In the genomic region with DNA sequence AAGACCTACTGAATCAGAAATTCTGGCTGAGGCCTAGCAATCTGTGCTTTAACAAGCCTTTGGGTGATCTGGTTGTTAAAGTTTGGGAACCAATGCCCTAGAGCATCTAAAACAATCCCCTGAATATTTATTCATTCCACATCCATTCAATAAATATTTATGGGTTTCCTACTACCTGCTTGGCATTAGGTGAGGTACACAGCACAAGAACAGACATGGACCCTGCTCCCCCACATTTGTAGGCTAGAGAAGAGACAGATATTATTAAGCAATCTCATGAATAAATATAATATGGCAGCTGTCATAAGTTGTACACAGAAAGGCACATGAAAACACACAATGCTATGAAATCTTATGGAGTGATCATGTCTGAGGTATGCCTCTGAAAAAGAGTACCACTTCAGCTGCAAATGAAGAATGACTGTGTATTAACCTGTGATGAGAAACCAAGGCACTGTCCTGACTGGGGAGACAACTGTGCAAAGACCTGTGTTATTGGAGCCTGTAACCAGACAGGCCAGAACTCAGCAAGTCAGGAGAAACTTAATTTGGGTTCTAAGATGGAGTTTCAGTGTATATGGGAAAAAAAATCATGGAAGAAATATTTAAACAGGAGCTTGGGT, we compare ENCODE assay signal across 18 mouse cellular contexts. TPM values are rescaled to one million over a fixed set of nuclear protein-coding genes. Genes with fewer than 3 reads are reported as not detected.
DNase-seq lines count a peak whose midpoint lies in the region; ATAC-seq and TF ChIP-seq lines count a peak whose summit lies in the region.
"Had no signal": no experiment of that assay in that cellular context is flagged by ENCODE, and none has a peak within 500 bp of the region (broad histone marks: within the 10 kb centered on the region; RNA-seq: fewer than 3 reads in every experiment).

No protein-coding gene starts in this region.

- H3K4me2 ChIP-seq in midbrain, embryonic 14.5 days (ENCODE audit: low read length): no peak overlapping the region
- H3K4me2 ChIP-seq in midbrain, embryonic 13.5 days (replicated peaks): no peak overlapping the region
- no peak overlapping the region for H3K4me2 ChIP-seq in midbrain, embryonic 16.5 days (ENCODE audit: low read length)
- H3K4me2 ChIP-seq in midbrain, postnatal 0 days (ENCODE audit: low read depth, low read length, poor library complexity, severe bottlenecking): no peak overlapping the region
- H3K4me2 ChIP-seq: embryonic facial prominence, embryonic 12.5 days; forebrain, embryonic 13.5 days; forebrain, embryonic 15.5 days had no signal

- no peaks in the 10 kb centered on the region for H3K9me3 ChIP-seq in midbrain, embryonic 14.5 days (ENCODE audit: control insufficient read depth, low read length)
- no peaks in the 10 kb centered on the region for H3K9me3 ChIP-seq in midbrain, embryonic 13.5 days
- H3K9me3 ChIP-seq in midbrain, embryonic 16.5 days (replicated peaks; ENCODE audit: control insufficient read depth, low read length, poor library complexity, severe bottlenecking): no peaks in the 10 kb centered on the region
- no peaks in the 10 kb centered on the region for H3K9me3 ChIP-seq in midbrain, postnatal 0 days (ENCODE audit: low read length)
- H3K9me3 ChIP-seq: embryonic facial prominence, embryonic 10.5 days; embryonic facial prominence, embryonic 12.5 days; forebrain, embryonic 13.5 days; forebrain, embryonic 15.5 days had no signal

- no peak overlapping the region for H3K4me3 ChIP-seq in midbrain, embryonic 14.5 days (replicated peaks; ENCODE audit: low read depth, low read length)
- H3K4me3 ChIP-seq in midbrain, embryonic 13.5 days (replicated peaks): no peak overlapping the region
- no peak overlapping the region for H3K4me3 ChIP-seq in midbrain, embryonic 16.5 days (ENCODE audit: low read depth, low read length)
- H3K4me3 ChIP-seq in midbrain, postnatal 0 days (ENCODE audit: low read depth, low read length): no peak overlapping the region
- H3K4me3 ChIP-seq: embryonic facial prominence, embryonic 10.5 days; embryonic facial prominence, embryonic 12.5 days; forebrain, embryonic 13.5 days; forebrain, embryonic 15.5 days had no signal

- no peak for TF ChIP-seq CTCF in midbrain, postnatal 0 days (IDR thresholded peaks at IDR 0.05)

- H3K27me3 ChIP-seq in midbrain, embryonic 14.5 days (ENCODE audit: control insufficient read depth, insufficient read depth, low read length): no peaks in the 10 kb centered on the region
- H3K27me3 ChIP-seq in midbrain, embryonic 13.5 days: no peaks in the 10 kb centered on the region
- H3K27me3 ChIP-seq in midbrain, embryonic 16.5 days (ENCODE audit: control insufficient read depth, insufficient read depth, low read depth, low read length): no peaks in the 10 kb centered on the region
- no peaks in the 10 kb centered on the region for H3K27me3 ChIP-seq in midbrain, postnatal 0 days (ENCODE audit: insufficient read depth, low read length)
- H3K27me3 ChIP-seq: embryonic facial prominence, embryonic 12.5 days; forebrain, embryonic 13.5 days; forebrain, embryonic 15.5 days had no signal

- no peak for DNase-seq in midbrain, embryonic 14.5 days
- DNase-seq in midbrain, postnatal 0 days (ENCODE audit: low spot score): no peak
- no peak for DNase-seq in thymus, postnatal 14 days
- DNase-seq: adrenal gland, adult 2 months; adrenal gland, postnatal 10 days; adrenal gland, postnatal 25 days; cerebellum, adult 11-12 months; cerebellum, adult 2 months; cerebellum, adult 9-10 months; cerebellum, postnatal 10 days; cerebellum, postnatal 25 days; forebrain, postnatal 0 days had no signal

- no peaks in the 10 kb centered on the region for H3K36me3 ChIP-seq in midbrain, embryonic 14.5 days (ENCODE audit: control insufficient read depth, insufficient read depth, low read length)
- no peaks in the 10 kb centered on the region for H3K36me3 ChIP-seq in midbrain, embryonic 13.5 days
- H3K36me3 ChIP-seq in midbrain, embryonic 16.5 days (ENCODE audit: control insufficient read depth, insufficient read depth, low read length): no peaks in the 10 kb centered on the region
- no peaks in the 10 kb centered on the region for H3K36me3 ChIP-seq in midbrain, postnatal 0 days (ENCODE audit: insufficient read depth, low read length)
- H3K36me3 ChIP-seq: embryonic facial prominence, embryonic 10.5 days; embryonic facial prominence, embryonic 12.5 days; forebrain, embryonic 15.5 days had no signal

- 0 out of 2 replicates have a peak, but pooled peaks cover 3% of the 10 kb centered on the region for H3K4me1 ChIP-seq in midbrain, embryonic 14.5 days (ENCODE audit: control insufficient read depth, insufficient read depth, low read length)
- H3K4me1 ChIP-seq in midbrain, embryonic 13.5 days (replicated peaks): 0 out of 2 replicates have a peak, but pooled peaks cover 3% of the 10 kb centered on the region
- H3K4me1 ChIP-seq in midbrain, embryonic 16.5 days (ENCODE audit: control insufficient read depth, insufficient read depth, low read length): no peaks in the 10 kb centered on the region
- H3K4me1 ChIP-seq in midbrain, postnatal 0 days (ENCODE audit: insufficient read depth, low read length): no peaks in the 10 kb centered on the region
- H3K4me1 ChIP-seq: embryonic facial prominence, embryonic 12.5 days; forebrain, embryonic 13.5 days; forebrain, embryonic 15.5 days had no signal

- no peak; the same call in 1 of the 2 replicates for ATAC-seq in midbrain, embryonic 14.5 days (ENCODE audit: low FRiP score, low TSS enrichment)
- no peak for ATAC-seq in midbrain, embryonic 13.5 days
- ATAC-seq in midbrain, embryonic 16.5 days: peak; percentile 77; the same call in 1 of the 2 replicates
- ATAC-seq in midbrain, postnatal 0 days (ENCODE audit: low FRiP score): no peak
- ATAC-seq: forebrain, embryonic 13.5 days; forebrain, embryonic 15.5 days; forebrain, postnatal 0 days had no signal

- H3K27ac ChIP-seq in midbrain, embryonic 14.5 days (replicated peaks; ENCODE audit: low read depth, low read length): peak overlapping the region; percentile 22; the same call in 1 of the 2 replicates
- no peak overlapping the region for H3K27ac ChIP-seq in midbrain, embryonic 13.5 days
- no peak overlapping the region for H3K27ac ChIP-seq in midbrain, embryonic 16.5 days (ENCODE audit: low read length)
- no peak overlapping the region for H3K27ac ChIP-seq in midbrain, postnatal 0 days (ENCODE audit: low read depth, low read length)
- H3K27ac ChIP-seq: embryonic facial prominence, embryonic 10.5 days; embryonic facial prominence, embryonic 12.5 days; forebrain, embryonic 13.5 days; forebrain, embryonic 15.5 days had no signal

- no peak overlapping the region for H3K9ac ChIP-seq in midbrain, embryonic 14.5 days (replicated peaks; ENCODE audit: low read length)
- no peak overlapping the region for H3K9ac ChIP-seq in midbrain, embryonic 13.5 days (replicated peaks)
- H3K9ac ChIP-seq in midbrain, embryonic 16.5 days (ENCODE audit: low read depth, low read length): no peak overlapping the region
- H3K9ac ChIP-seq in midbrain, postnatal 0 days (replicated peaks; ENCODE audit: low read length, poor library complexity, severe bottlenecking): no peak overlapping the region
- H3K9ac ChIP-seq: embryonic facial prominence, embryonic 12.5 days; forebrain, embryonic 13.5 days; forebrain, embryonic 15.5 days; forebrain, postnatal 0 days had no signal

RNA-seq across cellular contexts. Expression of a gene that starts 48.6 kb away (rescaled TPM):
- 114 and 129 TPM in 2 replicates for polyA plus RNA-seq in midbrain, embryonic 14.5 days (2014; fragmentation: Nextera tagmentation; extraction: Ambion mirVana)
- polyA plus RNA-seq in midbrain, embryonic 13.5 days (2015; fragmentation: Nextera tagmentation; extraction: Ambion mirVana): 132 and 143 TPM in 2 replicates
- 127 and 159 TPM in 2 replicates for polyA plus RNA-seq in midbrain, embryonic 16.5 days (2015; fragmentation: Nextera tagmentation; extraction: Ambion mirVana)
- total RNA-seq in midbrain, postnatal 0 days (2014; rRNA removed): 125 and 129 TPM in 2 replicates
- polyA plus RNA-seq in midbrain, postnatal 0 days (2015; fragmentation: Nextera tagmentation; extraction: Ambion mirVana): 63.1 and 76.9 TPM in 2 replicates
- total RNA-seq: adrenal gland, adult 2 months; adrenal gland, postnatal 25 days had no signal

RNA-seq across cellular contexts. Expression of a gene that starts 56.8 kb away (rescaled TPM):
- polyA plus RNA-seq in midbrain, embryonic 14.5 days (2014; fragmentation: Nextera tagmentation; extraction: Ambion mirVana): 47.4 and 52.1 TPM in 2 replicates
- 50.8 and 53.7 TPM in 2 replicates for polyA plus RNA-seq in midbrain, embryonic 13.5 days (2015; fragmentation: Nextera tagmentation; extraction: Ambion mirVana)
- polyA plus RNA-seq in midbrain, embryonic 16.5 days (2015; fragmentation: Nextera tagmentation; extraction: Ambion mirVana): 35.9 and 36.3 TPM in 2 replicates
- total RNA-seq in midbrain, postnatal 0 days (2014; rRNA removed): 35.6 and 68.9 TPM in 2 replicates
- 49.7 and 50.9 TPM in 2 replicates for polyA plus RNA-seq in midbrain, postnatal 0 days (2015; fragmentation: Nextera tagmentation; extraction: Ambion mirVana)
